Mouse (Mus musculus) right cerebral cortex, postnatal 10 days (tissue): ENCODE data around the gene Slc11a2.
A peak's percentile ranks its signal among the peaks of the same experiment; 100 is the strongest.

ENCODE experiments used
- DNase-seq, 2 experiments: peaks; one replicate each; pipeline ENCODE4 v3.0.0; 2021; ENCODE audit warnings: low spot score in 2 of 2

Gene Slc11a2

GRCm38 (mm10) chr15:100424396-100425122 lies at the start of gene Slc11a2:
Slc11a2 (minus strand) TSS chr15:100425072.
- no peak for DNase-seq

DNA sequence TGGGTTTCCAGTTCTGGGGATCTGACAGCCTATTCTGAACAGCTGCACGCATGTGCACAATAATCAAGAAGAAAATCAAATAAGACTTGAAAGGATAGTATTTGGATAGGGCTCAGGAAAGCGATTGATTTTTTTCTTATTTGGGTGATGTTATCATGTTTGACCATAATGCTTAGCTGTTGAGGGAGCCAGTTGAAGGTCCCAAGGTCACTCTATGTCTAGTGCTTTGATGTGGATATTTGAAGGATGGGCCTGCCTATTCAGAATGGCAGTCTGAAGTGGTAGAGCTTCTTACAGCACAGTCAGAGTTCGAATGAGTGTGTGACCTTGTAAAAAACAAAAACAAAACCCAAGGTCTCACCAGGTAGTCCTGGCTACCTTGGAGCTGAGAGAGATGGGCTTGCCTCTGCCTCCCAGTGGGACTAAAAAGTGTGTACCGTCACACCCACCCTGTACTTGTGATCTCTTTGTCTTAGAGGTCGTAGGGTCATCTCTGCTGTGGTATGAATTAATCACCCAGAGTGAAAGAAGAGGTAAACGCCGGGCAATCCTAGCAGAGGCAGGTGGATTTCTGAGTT lies 49.1 kb upstream of the Slc11a2 start:
- DNase-seq = no peak

DNA sequence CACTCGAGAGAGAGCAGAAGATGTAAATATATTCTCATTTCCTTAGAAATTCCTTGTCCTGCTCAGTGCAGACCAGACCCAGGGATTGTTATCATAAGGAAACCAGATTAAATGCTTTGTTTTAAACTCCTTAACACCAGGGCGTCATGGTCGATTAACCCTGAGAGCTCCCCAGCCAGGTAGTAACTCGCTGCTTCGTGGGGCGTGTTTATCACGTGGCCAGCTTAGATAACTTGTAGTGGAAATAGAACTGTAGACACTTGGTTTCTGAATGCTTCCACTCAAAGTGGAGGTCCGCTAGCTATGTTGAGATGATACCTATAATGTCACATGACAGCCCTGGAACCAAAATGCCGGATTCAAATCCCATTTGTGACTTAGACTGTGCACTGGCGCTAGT lies 45.2 kb upstream of the Slc11a2 start:
- DNase-seq = no peak

DNA sequence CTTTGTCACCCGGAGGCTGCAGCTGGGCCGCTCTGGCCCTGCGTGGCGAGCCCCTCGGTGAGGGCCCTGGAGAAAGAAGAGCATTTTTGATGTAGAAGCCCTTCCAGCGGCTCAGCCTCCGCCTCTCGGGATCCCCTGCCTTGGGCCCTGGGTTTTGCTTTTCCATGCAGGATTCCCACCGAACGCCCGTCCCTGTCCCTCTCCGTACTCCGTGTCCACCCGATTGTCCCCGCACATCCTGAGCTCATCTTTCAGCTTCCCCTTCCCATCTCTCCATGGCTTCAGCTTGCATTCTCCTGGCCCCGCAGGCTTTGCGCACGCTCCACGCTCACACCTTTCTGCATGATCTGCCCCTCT lies 44.3 kb upstream of the Slc11a2 start:
- DNase-seq = no peak

DNA sequence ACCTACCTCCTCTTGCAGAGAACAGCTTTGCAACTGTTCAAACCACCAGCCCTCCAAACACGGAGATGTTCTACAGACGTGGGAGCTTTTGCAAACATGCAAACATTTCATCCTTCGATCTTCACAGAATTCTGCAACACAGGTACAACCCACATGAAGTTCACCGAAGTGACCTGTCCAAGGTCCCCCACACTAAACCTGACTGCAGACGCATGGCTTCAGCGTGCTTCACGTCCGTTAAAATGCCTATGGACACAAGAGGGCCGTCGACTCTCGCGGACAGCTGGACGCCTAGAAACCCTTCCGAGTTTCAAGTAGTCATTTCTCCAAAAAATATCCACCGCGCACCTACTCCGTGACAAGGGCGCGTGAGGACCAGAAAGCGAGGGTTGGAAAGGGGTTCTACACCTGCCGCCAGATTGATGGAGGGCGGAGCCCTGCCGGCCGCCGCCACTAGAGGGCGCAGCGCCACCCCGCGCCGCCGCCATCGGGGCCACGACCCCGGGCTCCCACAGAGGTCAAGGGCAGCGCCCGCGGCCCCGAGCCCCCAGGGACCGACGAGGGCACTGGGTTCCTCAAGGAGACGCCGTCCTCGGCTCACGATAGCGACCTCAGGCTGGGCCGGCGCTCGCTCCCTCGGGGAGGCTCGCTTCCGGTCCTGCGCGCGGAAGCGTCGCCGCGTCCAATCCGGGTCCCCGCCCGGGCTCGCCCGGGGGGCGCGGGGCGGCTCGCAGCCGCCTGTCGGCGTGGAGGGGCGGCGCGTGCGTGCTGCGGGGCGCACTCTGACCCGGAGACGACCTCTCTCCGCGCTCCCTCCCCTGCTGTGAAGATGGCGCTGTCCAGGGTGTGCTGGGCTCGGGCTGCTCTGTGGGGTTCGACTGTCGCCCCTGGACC lies 43.7 kb upstream of the Slc11a2 start, which contains the start of gene Letmd1:
Gene Letmd1 (plus strand): TSS at position 729 of the 894 bp plus-strand sequence.
- peak; percentile 93 to 95 for DNase-seq

DNA sequence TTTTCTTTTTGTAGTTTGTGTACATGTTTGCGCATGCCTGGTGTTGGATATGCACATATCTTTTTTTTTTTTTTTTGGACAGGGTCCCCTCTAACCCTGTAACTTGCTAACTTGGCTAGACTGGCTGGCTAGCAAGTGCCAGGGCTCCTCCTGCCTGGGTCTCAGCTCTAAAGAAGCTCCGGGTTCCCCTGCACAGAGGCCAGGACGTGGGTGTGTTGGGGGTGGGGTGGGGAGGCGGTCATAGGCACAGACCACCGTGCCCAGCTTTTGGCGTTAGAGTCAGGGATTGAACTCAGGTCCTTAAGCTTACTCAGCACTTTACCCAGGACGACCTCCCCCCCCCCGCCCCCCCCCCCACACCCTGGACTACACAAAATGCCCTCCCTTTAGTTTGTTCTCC lies 42.9 kb upstream of the Slc11a2 start:
- DNase-seq = no peak

DNA sequence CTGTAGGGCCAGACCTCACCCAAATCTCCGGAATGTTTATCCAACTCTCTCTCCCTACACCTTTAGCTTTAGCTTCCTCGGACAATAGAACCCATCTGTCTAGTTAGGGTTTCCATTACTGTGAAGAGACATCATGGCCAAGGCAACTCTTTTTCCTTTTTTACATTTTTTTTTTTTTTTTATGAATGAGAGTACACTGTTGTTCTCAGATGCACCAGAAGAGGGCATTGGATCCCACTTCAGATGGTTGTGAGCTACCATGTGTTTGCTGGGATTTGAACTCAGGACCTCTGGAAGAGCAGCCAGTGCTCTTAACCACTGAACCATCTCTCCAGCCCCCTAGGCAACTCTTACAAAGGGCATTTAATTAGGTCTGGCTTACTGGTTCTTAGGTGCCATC lies 40.6 kb upstream of the Slc11a2 start:
- no peak for DNase-seq

GRCm38 (mm10) chr15:100463712-100464111 lies 38.8 kb upstream of the Slc11a2 start:
- peak; percentile 80 to 81 for DNase-seq

DNA sequence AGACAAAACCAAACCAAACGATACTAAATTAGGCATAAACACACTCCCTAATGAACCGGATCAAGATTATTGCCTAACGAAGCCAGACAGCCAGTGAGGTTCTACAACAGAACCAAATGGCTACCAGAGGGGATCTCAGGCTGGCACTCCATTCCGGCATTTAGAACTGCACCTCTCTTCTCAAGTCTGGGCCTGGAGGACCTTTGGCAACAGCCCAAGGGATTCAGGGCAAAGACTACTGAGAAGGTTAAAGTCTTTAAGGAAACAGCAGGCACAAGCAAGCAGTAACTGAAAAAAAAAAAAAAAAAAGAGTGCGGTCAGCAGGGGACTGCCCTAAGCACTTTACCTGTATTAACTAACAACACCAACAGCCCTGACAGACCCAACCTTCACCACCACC lies 37.2 kb upstream of the Slc11a2 start:
- no peak for DNase-seq

- no peak for DNase-seq
Observed at GRCm38 (mm10) chr15:100461646-100462045, 36.8 kb upstream of the Slc11a2 start.

DNA sequence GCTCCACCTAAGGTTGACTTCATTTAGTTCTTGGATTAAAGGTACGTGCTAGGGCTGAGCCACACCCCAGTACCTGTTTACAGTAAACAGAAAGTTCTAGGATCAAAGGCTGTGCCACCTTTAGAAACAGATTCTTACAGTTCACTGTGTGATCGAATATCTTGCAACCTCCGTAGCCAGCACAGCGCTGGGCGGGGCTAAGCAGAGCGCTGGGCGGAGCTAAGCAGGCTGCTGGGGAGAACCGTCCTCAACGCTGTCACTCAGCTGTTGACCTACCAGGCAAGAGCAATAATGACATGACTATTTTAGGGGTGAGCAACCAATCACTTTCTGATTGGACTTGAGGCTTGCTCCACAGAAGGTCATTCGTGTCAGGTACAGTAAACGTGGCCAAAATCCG lies 36.1 kb upstream of the Slc11a2 start:
- no peak for DNase-seq

GRCm38 (mm10) chr15:100458055-100458454 lies 33.2 kb upstream of the Slc11a2 start:
- DNase-seq = peak in 1 of 2 experiments; percentile 61

- peak; percentile 74 to 82 for DNase-seq
Observed at GRCm38 (mm10) chr15:100457340-100457739, 32.5 kb upstream of the Slc11a2 start.

DNA sequence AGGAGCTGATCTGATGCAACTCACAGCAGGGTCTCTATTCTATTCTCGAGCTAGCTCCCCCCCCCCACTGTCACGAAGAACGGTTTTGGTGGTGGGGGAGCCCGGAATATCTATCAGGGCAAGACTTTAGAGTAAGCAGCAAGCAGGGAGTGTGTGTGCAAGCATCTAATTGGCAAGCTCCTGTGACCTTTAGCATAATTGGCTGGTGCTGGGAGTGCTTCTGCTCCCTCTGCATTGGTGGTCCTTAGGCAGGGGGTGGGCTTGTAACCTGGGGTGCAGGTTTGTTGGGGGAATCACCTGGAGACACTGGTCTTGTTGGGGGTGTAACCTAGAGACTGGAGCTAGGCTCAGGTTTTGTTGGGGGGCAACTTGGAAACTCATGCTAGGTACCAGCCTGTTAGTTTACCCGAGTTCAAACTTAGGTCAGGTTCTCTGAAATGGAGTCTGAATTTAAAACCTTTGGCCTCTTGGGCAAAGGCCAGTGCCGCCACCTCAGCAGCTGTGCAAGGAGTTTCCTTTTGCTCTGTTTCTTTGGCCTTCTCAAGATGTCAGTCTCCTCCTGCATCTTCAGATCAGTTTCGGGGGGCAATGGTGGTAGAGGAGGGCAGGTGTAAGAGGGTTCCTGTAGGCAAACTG lies 31.6 kb upstream of the Slc11a2 start:
- DNase-seq = no peak

- DNase-seq = no peak
Observed at GRCm38 (mm10) chr15:100452486-100452885, 27.6 kb upstream of the Slc11a2 start.

DNA sequence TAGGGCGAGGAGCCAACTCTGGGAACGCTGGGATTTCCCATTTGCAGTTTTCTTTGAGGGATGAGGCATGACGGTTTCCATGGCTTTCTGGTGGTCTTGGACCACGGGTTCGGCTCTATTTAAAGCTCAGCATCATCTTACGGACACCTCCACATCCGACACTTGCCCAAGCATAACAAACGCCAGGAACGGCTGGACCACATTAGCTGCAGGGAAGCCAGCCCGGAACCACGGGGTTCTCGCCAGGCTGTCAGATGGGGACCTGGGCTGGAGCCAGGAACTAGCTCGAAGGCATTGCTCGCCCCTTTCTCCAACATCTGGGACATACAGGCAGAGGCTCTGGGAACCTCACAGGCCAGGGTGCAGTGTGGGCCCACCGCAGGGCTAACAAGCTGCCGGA lies 26.4 kb upstream of the Slc11a2 start:
- peak; percentile 70 to 76 for DNase-seq

DNA sequence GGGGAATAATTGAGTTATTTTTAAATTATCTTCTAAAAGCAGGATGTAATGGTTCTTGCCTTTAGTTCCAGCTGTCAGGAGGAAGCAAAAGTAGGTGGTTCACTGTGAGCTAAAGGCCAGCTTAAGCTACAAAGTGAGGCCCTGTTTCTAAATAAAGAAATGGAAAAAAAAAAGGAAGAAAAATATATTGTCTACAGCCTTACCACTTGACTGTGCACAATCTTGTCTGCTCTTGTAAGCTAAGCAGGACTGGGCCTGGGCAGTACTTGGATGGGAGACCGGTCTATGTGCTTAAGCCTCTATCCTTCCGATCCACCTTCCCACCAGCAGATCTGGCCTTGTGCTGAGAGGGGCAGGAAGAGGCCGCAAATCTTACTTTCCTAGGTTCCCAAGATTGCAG lies 24.6 kb upstream of the Slc11a2 start:
- DNase-seq = no peak

GRCm38 (mm10) chr15:100448572-100448971 lies 23.7 kb upstream of the Slc11a2 start:
- DNase-seq = no peak

GRCm38 (mm10) chr15:100446887-100447286 lies 22.0 kb upstream of the Slc11a2 start:
- no peak for DNase-seq

GRCm38 (mm10) chr15:100443126-100443922 lies 18.5 kb upstream of the Slc11a2 start:
- peak; percentile 93 to 96 for DNase-seq

GRCm38 (mm10) chr15:100436518-100436917 lies 11.6 kb upstream of the Slc11a2 start:
- no peak for DNase-seq
